Mouse (Mus musculus): Measurements from ENCODE around the gene Rnf4.

DNA sequence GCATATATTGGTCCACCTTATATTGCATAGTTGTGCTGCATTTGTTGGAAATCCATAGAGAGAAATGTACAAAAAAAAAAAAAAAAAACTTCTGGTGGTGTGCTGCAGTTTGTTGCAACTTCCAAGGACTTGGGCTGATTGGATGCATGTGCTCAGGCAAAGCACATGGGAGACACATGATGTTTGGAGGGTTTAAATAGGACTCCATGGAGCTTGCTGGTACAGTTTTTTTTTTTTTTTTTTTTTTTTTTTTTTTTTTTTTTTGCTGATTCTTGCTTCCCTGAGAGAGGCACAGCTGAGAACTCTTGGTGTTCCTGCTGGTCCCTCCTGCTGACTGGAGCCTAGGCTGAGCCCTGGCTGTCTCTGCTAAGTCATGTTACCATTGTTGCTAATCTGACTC is 27.0 kb downstream of the Rnf4 start:
- no peak for TF ChIP-seq GATA1 (IDR thresholded peaks at IDR 0.05; ENCODE audit: borderline replicate concordance, low read length)
- TF ChIP-seq FLI1 (IDR thresholded peaks at IDR 0.05; ENCODE audit: low read length): no peak

Data from megakaryocyte, embryonic 14.5 days (primary cell).